Mouse (Mus musculus): Measurements from ENCODE around the gene Neo1. TPM values are rescaled to one million over a fixed set of nuclear protein-coding genes. Genes with fewer than 3 reads are reported as not detected.

Gene Neo1
- total RNA-seq, 2 experiments from 2014 or later: 78.9 to 80.1 TPM

DNA sequence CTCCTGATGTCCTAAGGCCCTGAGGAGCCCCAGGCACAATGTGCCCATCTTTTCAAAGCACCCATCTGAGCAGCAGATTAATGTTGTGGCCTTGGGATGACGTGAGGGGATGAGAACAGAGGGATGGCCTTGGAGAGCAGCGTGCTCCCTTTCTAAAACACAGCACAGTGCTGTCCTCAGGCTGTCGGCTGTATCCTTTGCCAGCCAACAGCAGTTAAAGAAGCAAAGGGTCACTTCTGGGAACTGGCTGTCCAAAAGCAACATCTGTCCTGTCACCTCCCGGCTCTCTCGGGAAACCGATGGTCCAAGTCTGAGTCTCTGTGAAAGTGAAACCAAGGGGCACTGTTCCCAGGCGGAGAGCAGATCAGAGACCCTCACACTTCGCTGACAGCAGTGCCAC is 20.0 kb upstream of the Neo1 start:
- Histone ChIP-seq H3K4me3 (no peak overlapping the region), H3K27ac (no peak overlapping the region)
- no peak for DNase-seq (ENCODE audit: extremely low spot score in 1 of 2, low spot score in 2 of 2)
- intact Hi-C loops (cut with DNase I): no loop called here
- TF ChIP-seq CTCF (IDR thresholded peaks at IDR 0.05): no peak

DNA sequence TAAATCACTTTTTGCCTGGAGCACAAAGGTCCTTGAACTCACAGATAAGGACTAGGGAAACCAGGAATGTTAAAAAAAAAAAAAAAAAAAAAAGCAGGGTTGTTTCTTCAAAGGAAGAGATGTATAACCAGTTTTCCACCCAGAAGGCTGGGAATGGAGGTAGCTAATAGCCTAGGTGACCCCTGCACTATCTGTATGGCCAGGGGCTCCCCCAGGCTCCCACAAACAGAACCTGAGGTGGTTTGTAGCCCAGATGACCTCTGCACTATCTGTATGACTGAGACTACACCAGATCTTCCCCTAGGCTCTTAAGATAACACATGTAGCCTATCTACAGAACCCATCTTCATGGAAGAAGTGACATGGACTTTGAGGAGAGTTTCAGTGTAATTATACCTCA is 5.6 kb upstream of the Neo1 start:
- DNase-seq (ENCODE audit: extremely low spot score in 1 of 2, low spot score in 2 of 2): no peak
- TF ChIP-seq CTCF (IDR thresholded peaks at IDR 0.05): no peak
- intact Hi-C loops (cut with DNase I): no loop called here
- no peak overlapping the region for H3K27ac ChIP-seq
- H3K4me3 ChIP-seq: no peak overlapping the region

DNA sequence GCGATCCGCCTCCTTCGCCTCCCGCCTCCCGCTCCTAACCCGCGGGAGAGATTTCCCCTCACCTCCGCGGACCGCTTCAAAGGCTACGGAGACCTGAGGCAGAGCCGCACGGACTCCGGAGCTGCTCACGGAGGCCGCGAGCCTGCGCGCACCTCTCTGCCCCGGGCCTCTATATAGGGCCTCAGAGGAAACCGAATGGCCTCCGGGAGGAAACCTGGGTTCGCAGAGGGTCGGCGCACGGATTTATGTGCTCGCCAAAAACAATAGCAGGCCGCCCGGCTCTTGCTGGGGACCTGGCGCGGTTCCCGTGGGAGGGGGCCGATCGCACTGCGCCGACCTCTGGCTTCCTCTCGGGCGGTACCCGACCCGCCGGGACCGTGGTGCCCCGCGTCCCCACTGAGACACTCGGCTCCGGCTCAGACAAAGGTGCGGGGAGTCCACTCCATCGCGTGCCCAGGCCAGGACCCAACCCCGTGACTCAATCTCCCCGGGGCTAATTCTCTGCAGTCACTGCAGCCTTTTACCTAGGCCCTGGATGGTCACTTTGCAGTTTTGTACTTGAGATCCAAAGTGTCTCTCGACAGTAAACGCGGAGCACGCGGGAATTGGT is 596 bp upstream of the Neo1 start:
- no peak for TF ChIP-seq CTCF (IDR thresholded peaks at IDR 0.05)
- H3K4me3 ChIP-seq: peak overlapping the region; percentile 75
- DNase-seq (ENCODE audit: extremely low spot score in 1 of 2, low spot score in 2 of 2): no peak
- H3K27ac ChIP-seq: peak overlapping the region; percentile 99
- intact Hi-C loops (cut with DNase I): loop anchor here (1.0 to 5.0 kb wide), 4 partner anchors 98 to 450 kb away; partner anchors contain the start of gene Arih1

DNA sequence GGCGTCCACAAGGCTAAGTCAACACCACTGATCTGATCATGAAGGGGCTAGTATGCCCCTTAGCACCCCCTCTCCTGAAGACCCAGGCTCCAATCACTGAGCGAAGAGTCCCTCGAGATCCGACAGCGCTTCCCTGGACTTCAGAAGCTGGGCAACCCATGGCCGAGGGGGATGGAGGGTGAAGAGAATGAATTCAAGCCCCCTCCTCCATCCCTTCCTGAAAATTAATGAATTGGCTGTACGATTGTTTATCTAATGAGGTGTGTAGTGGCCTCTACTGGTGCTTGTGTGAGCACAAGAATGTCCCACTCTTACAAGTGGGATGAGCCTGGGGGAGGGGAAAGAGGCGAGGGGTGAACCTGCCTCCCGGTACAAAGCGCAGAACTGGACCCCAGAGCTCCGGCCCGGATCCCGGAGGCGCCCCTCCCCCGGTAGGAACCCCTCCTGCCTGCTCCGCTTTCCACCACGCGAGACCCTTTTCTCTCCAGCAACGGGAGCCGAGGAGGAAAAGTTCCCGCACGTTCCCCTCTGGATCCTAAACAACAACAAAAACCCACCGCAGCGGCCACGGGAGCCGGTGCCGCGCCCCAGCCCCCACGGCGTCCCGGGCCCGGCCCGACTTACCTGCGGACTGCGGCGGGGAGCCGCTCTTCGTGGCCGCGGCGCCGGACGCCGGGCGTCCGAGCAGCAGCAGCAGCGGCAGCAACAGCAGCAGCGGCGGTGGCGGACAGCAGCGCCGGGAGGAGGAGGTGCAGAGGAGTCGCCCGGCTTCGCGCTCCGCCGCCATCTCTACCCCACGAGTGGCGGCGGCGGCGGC is 691 bp downstream of the Neo1 start:
- Histone ChIP-seq H3K4me3 (peak overlapping the region; percentile 75), H3K27ac (peak overlapping the region; percentile 99)
- peak; percentile 34 to 47 for DNase-seq (ENCODE audit: extremely low spot score in 1 of 2, low spot score in 2 of 2)
- intact Hi-C loops (cut with DNase I): loop anchor here (1.0 to 5.0 kb wide), 4 partner anchors 99 to 451 kb away; partner anchors contain the start of gene Arih1
- peak; percentile 40 for TF ChIP-seq CTCF (IDR thresholded peaks at IDR 0.05)

DNA sequence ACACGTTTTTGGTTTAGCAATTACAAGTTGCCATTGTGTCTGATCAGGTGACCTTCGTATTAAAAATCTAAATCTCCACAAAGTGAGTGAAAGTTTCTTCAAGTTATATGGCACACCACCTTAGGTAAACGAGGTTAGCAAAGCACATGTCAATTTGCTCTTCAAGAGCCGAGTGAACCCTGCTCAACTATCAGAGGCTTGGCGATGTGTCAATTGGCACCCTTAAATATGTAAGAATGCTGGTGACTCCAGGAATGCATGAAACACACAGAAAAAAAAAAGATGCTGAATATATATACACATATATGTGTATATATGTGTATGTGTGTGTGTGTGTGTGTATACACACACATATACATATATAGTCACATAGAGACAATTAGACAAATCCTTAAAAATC is 1.4 kb downstream of the Neo1 start:
- Histone ChIP-seq H3K4me3 (peak overlapping the region; percentile 75), H3K27ac (no peak overlapping the region; the same call in 1 of the 2 replicates)
- intact Hi-C loops (cut with DNase I): loop anchor here (5.0 kb wide), 1 partner anchor 147 kb away; no protein-coding TSS in a partner anchor
- DNase-seq (ENCODE audit: extremely low spot score in 1 of 2, low spot score in 2 of 2): no peak
- TF ChIP-seq CTCF (IDR thresholded peaks at IDR 0.05): no peak

DNA sequence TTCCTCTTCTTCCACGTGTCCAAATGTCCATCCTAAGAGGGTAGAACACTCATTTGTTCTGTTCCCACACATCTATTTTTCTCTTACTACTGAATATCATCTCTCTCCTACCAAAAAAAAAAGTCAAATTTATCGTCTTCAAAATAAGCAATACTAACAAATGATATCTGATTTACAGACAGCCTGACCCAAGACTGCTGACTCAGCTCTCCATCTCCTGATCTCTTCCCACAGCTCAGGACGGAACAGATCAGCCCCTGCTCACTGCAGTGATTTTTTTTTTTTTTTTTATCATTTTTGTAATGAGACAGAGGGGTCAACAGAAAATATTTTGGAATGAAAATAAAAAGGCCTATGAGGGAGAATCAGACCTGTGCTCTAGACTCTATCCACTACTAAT is 2.7 kb downstream of the Neo1 start:
- no peak overlapping the region for H3K27ac ChIP-seq
- no peak overlapping the region for H3K4me3 ChIP-seq
- intact Hi-C loops (cut with DNase I): no loop called here
- no peak for TF ChIP-seq CTCF (IDR thresholded peaks at IDR 0.05)
- DNase-seq (ENCODE audit: extremely low spot score in 1 of 2, low spot score in 2 of 2): no peak

DNA sequence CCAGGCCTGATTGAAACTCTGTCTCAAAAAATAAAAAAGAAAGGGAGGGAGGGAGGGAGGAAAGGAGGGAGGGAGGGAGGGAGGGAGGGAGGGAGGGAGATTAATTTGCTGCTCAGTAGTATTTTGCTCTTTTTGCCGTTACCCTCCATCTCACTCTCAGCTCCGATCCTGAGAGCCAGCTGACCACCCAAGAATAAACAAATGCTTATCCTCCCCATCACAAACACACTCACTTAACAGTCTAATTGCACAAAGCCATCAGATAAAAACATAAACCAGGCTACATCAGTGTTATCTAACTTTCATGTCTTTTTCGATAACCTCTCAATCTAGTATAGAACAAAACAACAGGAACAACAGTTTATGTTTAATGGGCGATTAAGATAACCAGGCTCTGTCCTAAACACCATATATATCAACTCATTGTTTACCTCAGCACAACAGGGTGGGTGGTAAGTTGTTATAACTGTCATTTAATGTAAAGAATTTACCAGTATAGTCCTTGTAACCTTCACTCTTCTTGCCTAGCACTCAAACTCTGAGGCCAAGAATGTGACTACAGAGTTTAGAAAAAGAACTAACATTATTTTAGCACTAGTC is 11.9 kb downstream of the Neo1 start:
- intact Hi-C loops (cut with DNase I): no loop called here
- no peak for DNase-seq (ENCODE audit: extremely low spot score in 1 of 2, low spot score in 2 of 2)
- Histone ChIP-seq H3K27ac (no peak overlapping the region), H3K4me3 (no peak overlapping the region)
- no peak for TF ChIP-seq CTCF (IDR thresholded peaks at IDR 0.05)

DNA sequence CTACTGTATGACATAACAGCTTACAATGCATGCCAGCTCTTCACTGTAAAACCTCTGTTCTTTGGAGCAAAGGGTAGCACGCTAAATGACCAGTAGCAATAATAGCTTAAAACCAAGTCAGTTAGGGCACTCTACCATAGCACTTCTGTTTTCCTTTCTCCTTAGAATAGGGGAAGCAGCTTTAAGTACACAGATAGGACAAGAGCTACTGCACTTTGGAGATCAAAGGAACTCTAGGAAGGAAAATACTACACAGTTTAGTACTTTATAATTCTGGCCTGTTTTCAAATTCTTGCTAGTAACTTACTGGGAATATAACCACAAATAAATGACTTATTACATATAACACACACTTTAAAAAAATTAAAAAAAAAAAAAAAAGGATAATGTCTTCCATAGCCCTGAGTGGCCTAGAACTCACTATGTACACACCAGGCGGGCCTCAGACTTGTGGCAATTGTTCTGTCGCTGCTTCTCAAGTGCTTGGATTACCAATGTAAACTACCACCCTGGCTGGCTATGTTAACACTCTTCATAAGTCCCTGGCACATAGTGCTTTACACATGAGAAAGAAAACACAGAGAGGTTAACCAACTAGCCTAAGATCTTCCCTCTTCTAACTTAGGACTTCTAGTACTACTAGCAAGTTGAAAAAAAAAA is 20.1 kb downstream of the Neo1 start:
- no peak overlapping the region for H3K4me3 ChIP-seq
- no peak for DNase-seq (ENCODE audit: extremely low spot score in 1 of 2, low spot score in 2 of 2)
- TF ChIP-seq CTCF (IDR thresholded peaks at IDR 0.05): no peak
- no peak overlapping the region for H3K27ac ChIP-seq
- intact Hi-C loops (cut with DNase I): no loop called here

DNA sequence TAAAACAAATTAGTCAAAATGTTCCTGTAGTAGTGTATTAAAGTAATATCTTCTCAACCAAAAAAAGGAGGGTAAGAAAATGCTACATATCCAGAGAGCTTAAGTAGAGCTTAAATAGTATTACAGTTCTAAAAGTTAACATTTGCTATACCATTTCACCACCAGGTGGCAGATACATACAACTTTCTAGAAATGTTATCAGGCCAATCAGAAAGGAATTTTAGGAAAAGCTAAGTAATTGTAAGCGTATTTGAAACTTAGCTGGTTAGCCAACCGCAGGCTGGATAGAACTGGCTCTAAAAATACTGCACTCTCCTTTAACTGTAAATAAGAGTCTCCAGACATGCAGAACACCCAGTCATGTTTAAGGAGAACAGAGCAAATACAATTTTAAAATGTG is 22.9 kb downstream of the Neo1 start:
- TF ChIP-seq CTCF (IDR thresholded peaks at IDR 0.05): peak; percentile 82
- H3K4me3 ChIP-seq: no peak overlapping the region
- intact Hi-C loops (cut with DNase I): loop anchor here (2.0 kb wide), 1 partner anchor 269 kb away; no protein-coding TSS in a partner anchor
- no peak for DNase-seq (ENCODE audit: extremely low spot score in 1 of 2, low spot score in 2 of 2)
- no peak overlapping the region for H3K27ac ChIP-seq

DNA sequence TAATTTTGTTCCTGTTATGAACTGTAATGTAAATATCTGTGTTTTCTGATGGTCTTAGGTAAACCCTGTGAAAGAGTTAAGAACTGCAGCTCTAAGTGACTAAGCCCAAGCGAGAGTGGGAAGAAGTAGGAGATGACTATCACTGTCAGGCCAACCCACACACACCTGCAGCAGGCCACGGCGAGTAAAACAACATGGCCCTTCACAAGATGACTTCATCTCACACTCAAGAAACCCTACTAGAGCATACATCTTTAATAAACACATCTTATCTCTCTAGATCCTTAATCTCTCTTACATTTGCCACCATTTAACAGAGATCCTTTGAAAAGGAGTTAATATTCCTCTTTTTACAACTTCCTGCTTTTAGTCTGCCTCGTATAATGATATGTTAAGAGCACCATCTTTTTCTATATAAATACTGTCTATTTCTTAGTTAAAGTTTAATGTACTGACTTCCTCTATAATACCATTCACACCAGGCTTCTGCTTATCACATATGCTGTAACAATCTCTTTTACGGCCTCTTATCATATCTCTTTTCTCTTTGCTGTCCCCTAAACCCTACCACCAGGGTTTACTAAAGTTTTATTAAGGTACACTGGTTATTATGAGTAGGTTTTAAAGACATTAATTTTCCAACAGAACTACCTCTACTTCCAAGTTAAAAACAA is 46.8 kb downstream of the Neo1 start:
- Histone ChIP-seq H3K27ac (no peak overlapping the region), H3K4me3 (no peak overlapping the region)
- TF ChIP-seq CTCF (IDR thresholded peaks at IDR 0.05): no peak
- intact Hi-C loops (cut with DNase I): no loop called here
- no peak for DNase-seq (ENCODE audit: extremely low spot score in 1 of 2, low spot score in 2 of 2)

DNA sequence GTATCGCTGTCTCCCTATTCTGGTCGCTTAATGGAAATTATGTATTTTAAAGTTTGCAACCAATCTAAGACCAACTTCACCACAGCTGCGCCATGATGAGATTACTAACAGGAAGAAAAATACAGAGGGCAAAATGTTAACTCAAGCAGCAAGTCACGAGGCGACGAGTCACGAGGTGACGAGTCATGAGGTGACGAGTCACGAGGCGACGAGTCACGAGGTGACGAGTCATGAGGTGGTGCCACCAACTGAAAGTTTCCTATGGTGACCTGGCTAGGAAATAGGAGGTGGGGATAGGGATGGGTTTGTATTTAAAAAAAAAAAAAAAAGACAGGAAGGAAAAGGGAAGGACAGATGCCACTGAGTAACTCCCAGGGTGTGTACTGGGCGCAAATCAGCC is 57.2 kb downstream of the Neo1 start:
- DNase-seq (ENCODE audit: extremely low spot score in 1 of 2, low spot score in 2 of 2): no peak
- Histone ChIP-seq H3K27ac (no peak overlapping the region), H3K4me3 (no peak overlapping the region)
- no peak for TF ChIP-seq CTCF (IDR thresholded peaks at IDR 0.05)
- intact Hi-C loops (cut with DNase I): no loop called here
